Mouse (Mus musculus) thymus, postnatal 4 days (tissue): ENCODE measurements around the gene Slc35f3.

Source experiments
- DNase-seq: peaks from one replicate; pipeline ENCODE4 v3.0.0; 2021

The Slc35f3 gene

GRCm38 (mm10) chr8:126422174-126422919 is 124.0 kb downstream of the Slc35f3 start, which contains the start of gene Coa6:
Coa6 (plus strand) TSS chr8:126422515.
- DNase-seq, result peak; percentile 99

- DNase-seq, result no peak
Observed at GRCm38 (mm10) chr8:126422920-126423300, 124.6 kb downstream of the Slc35f3 start.

- no peak for DNase-seq
Observed at GRCm38 (mm10) chr8:126424163-126424562, 125.8 kb downstream of the Slc35f3 start.

GRCm38 (mm10) chr8:126424946-126425345 is 126.6 kb downstream of the Slc35f3 start:
- DNase-seq, result no peak

GRCm38 (mm10) chr8:126429635-126430034 is 131.3 kb downstream of the Slc35f3 start:
- DNase-seq, result no peak

GRCm38 (mm10) chr8:126433827-126434226 is 135.5 kb downstream of the Slc35f3 start:
- DNase-seq, result peak; percentile 42

GRCm38 (mm10) chr8:126438937-126439336 is 140.6 kb downstream of the Slc35f3 start:
- peak; percentile 38 for DNase-seq
